Mouse (Mus musculus): Measurements from ENCODE around the gene Sipa1l2.
"Not testable (repeated sequence)": the region's sequence is repeated elsewhere in the genome, so short reads cannot be mapped to it uniquely, and the experiment has no call there.

Sipa1l2 gene

DNA sequence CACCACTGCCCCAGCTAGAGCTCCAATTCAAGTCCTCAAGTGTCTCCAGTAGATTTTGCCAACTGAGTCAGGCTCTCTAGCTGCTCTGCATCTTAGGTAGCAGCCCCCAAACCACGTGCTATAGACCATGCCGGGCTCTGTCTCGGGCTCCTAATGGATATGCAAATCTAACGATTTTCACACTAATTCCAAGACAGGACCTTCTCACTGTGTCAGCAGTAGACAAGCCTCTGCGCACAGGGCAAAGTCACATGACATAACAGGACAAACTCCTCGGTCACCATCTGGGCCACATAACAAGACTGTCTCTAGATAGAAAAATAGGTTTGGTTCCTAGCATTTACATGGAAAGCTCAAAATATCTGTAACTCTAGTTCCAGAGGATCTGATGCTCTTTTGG, 40.6 kb downstream of the Sipa1l2 start:
- TF ChIP-seq CTCF (conservative IDR thresholded peaks at IDR 0.05; ENCODE audit: low read length) (no peak), POU5F1 (IDR thresholded peaks at IDR 0.05; ENCODE audit: borderline replicate concordance, low read length) (no peak)
- Histone ChIP-seq H3K36me3 (ENCODE audit: insufficient read depth, low read length) (no peaks in the 10 kb centered on the region), H3K9me3 (ENCODE audit: low read length) (no peaks in the 10 kb centered on the region)

DNA sequence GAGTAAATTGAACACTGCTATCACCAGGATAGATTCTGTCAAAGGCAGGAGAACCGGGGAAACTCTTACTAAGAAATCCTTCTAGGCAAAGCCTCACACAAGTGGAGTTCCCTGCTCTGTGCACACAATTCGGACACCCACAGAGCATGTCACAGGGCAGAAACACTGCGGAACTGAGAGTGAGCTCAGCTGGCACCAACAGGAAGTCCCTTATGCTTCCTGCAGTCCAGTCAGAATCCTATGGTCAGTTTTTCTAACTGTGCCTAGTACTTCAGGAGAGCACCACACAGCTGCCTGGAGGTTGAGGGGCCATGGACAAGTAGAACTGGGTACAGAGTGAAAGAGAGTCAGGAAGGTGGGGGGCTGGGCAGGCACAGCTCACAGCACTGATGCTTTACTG, 41.7 kb downstream of the Sipa1l2 start:
- no peaks in the 10 kb centered on the region for H3K27me3 ChIP-seq (ENCODE audit: insufficient read depth, low read length)
- H3K4me3 ChIP-seq (replicated peaks; ENCODE audit: low read length) = no peak overlapping the region
- peaks cover 84% of the 10 kb centered on the region for H3K4me1 ChIP-seq (replicated peaks; ENCODE audit: low read depth, low read length)
- no peaks in the 10 kb centered on the region for H3K9me3 ChIP-seq (ENCODE audit: low read length)
- no peaks in the 10 kb centered on the region for H3K36me3 ChIP-seq (ENCODE audit: insufficient read depth, low read length)
- TF ChIP-seq CTCF (conservative IDR thresholded peaks at IDR 0.05; ENCODE audit: low read length) (no peak), NANOG (IDR thresholded peaks at IDR 0.05; ENCODE audit: borderline replicate concordance, low read length) (no peak), POU5F1 (IDR thresholded peaks at IDR 0.05; ENCODE audit: borderline replicate concordance, low read length) (no peak)

More for the DNA sequence above, 40.6 kb downstream of the Sipa1l2 start:
- peaks cover 73% of the 10 kb centered on the region for H3K4me1 ChIP-seq (replicated peaks; ENCODE audit: low read depth, low read length)
- H3K27me3 ChIP-seq (ENCODE audit: insufficient read depth, low read length) = no peaks in the 10 kb centered on the region
- no peak overlapping the region for H3K4me3 ChIP-seq (replicated peaks; ENCODE audit: low read length)

DNA sequence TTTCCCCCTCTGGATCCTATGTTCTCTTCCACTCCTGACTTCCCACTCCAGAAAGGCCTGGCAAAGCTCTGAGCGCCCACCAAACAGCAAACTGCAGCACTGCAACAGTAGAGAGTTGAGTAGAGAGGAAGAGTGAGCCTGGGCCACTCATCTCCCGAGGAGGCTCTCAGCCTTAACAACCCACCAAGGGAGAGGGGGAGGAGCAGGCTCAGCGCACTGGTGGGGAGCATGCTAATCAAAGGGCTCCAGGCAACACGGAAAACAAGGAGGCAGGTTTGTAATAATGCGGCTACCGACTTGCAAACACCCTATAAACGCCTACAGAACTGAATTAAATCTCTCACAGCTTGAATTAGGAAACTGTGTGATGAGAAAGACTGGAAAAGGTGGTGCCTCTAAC, 42.6 kb downstream of the Sipa1l2 start:
- Histone ChIP-seq H3K36me3 (ENCODE audit: insufficient read depth, low read length) (no peaks in the 10 kb centered on the region), H3K4me3 (replicated peaks; ENCODE audit: low read length) (no peak overlapping the region), H3K9me3 (ENCODE audit: low read length) (no peaks in the 10 kb centered on the region), H3K27me3 (ENCODE audit: insufficient read depth, low read length) (no peaks in the 10 kb centered on the region), H3K4me1 (replicated peaks; ENCODE audit: low read depth, low read length) (peaks cover 84% of the 10 kb centered on the region)
- no peak for TF ChIP-seq CTCF (conservative IDR thresholded peaks at IDR 0.05; ENCODE audit: low read length)
- no peak for TF ChIP-seq POU5F1 (IDR thresholded peaks at IDR 0.05; ENCODE audit: borderline replicate concordance, low read length)
- no peak for TF ChIP-seq NANOG (IDR thresholded peaks at IDR 0.05; ENCODE audit: borderline replicate concordance, low read length)

DNA sequence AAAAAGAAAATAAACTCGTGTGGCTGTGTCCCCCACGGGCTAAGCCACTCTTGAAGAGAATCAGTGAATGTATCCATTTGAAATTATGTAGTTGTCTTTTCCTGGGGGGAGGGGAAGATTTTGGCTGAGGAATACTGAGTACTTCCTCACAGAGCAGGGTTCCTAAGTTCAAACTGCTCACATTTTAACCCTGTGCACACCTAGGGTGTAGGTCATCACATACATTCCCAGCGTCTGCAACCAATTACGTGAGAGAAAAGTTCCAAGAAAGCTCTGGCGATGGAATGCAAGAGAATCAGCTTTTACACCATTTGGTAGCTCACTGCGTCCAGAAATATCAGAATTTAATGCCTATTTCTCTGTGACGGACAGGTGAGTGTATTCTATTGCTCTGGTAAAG, 43.0 kb downstream of the Sipa1l2 start:
- Histone ChIP-seq H3K36me3 (ENCODE audit: insufficient read depth, low read length) (no peaks in the 10 kb centered on the region), H3K9me3 (ENCODE audit: low read length) (no peaks in the 10 kb centered on the region), H3K4me3 (replicated peaks; ENCODE audit: low read length) (no peak overlapping the region), H3K27me3 (ENCODE audit: insufficient read depth, low read length) (no peaks in the 10 kb centered on the region), H3K4me1 (replicated peaks; ENCODE audit: low read depth, low read length) (peaks cover 84% of the 10 kb centered on the region)
- TF ChIP-seq POU5F1 (IDR thresholded peaks at IDR 0.05; ENCODE audit: borderline replicate concordance, low read length) = no peak
- no peak for TF ChIP-seq CTCF (conservative IDR thresholded peaks at IDR 0.05; ENCODE audit: low read length)

DNA sequence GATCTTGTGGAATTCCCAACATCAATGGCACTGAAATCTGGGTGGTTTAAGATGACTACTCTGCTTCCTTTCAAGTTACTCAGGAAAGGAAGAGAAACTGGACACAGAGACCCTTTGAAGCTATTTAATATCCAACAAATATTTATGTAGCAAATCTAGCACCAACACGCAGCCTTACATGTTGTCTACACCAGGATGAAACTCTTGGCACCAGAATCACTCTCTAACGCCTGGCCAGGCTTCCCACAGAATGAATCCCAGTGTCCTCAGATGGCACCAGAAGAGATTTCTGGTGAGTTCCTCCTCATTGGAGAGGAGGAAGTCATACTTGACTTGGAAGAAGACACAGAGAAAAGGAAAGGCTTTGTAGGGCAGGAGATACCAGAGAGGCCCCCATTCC, 45.1 kb downstream of the Sipa1l2 start:
- Histone ChIP-seq H3K4me3 (replicated peaks; ENCODE audit: low read length) (no peak overlapping the region), H3K4me1 (replicated peaks; ENCODE audit: low read depth, low read length) (peaks cover 83% of the 10 kb centered on the region), H3K27me3 (ENCODE audit: insufficient read depth, low read length) (no peaks in the 10 kb centered on the region), H3K36me3 (ENCODE audit: insufficient read depth, low read length) (no peaks in the 10 kb centered on the region), H3K9me3 (ENCODE audit: low read length) (no peaks in the 10 kb centered on the region)
- TF ChIP-seq CTCF (conservative IDR thresholded peaks at IDR 0.05; ENCODE audit: low read length) = no peak
- no peak for TF ChIP-seq POU5F1 (IDR thresholded peaks at IDR 0.05; ENCODE audit: borderline replicate concordance, low read length)
- no peak for TF ChIP-seq NANOG (IDR thresholded peaks at IDR 0.05; ENCODE audit: borderline replicate concordance, low read length)

DNA sequence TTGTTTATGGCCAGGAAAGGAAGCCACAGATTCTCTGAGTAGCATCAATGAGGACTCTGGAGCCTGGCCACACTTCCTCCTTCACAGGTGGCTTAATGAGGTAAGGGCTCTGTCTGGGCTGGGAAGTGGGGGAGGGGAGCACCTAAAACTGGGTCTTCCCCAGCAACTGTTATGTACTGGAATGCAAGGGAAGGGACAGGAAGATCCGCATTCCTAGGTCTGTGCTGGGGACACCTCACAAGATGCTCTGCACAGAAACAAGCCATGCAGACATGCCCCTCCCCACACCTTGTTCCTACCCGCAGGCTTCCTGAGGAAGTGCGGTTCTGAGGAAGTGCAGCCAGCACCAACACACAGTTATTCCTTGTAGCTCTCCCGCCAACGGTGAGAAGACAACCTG, 46.4 kb downstream of the Sipa1l2 start:
- Histone ChIP-seq H3K27me3 (ENCODE audit: insufficient read depth, low read length) (no peaks in the 10 kb centered on the region), H3K9me3 (ENCODE audit: low read length) (no peaks in the 10 kb centered on the region)
- no peak for TF ChIP-seq CTCF (conservative IDR thresholded peaks at IDR 0.05; ENCODE audit: low read length)
- no peak for TF ChIP-seq NANOG (IDR thresholded peaks at IDR 0.05; ENCODE audit: borderline replicate concordance, low read length)
- no peak for TF ChIP-seq POU5F1 (IDR thresholded peaks at IDR 0.05; ENCODE audit: borderline replicate concordance, low read length)

DNA sequence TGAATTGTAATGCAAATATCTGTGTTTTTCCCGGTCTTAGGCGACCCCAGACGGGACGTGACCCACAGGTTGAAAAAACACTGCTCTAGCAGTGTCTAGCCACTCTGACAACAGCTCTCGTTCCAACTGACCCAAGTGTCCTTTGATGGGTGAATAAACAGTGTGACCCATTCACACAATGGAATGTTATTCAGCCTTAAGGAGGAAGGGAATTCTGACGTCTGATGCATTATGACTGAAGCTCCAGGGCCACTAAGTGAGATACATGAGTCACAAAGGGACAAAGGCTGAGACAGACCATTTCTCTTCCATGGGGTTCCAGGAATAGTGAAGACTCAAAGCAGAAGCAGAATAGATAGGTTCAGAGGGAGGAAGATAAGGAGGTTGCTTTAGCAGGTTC, 47.5 kb downstream of the Sipa1l2 start:
- TF ChIP-seq POU5F1 (IDR thresholded peaks at IDR 0.05; ENCODE audit: borderline replicate concordance, low read length) = no peak
- TF ChIP-seq NANOG (IDR thresholded peaks at IDR 0.05; ENCODE audit: borderline replicate concordance, low read length) = no peak
- no peak for TF ChIP-seq CTCF (conservative IDR thresholded peaks at IDR 0.05; ENCODE audit: low read length)
- H3K9me3 ChIP-seq (ENCODE audit: low read length) = no peaks in the 10 kb centered on the region
- no peaks in the 10 kb centered on the region for H3K27me3 ChIP-seq (ENCODE audit: insufficient read depth, low read length)
- no peaks in the 10 kb centered on the region for H3K36me3 ChIP-seq (ENCODE audit: insufficient read depth, low read length)
- peaks cover 83% of the 10 kb centered on the region for H3K4me1 ChIP-seq (replicated peaks; ENCODE audit: low read depth, low read length)
- H3K4me3 ChIP-seq (replicated peaks; ENCODE audit: low read length) = peak overlapping the region; percentile 55; the same call in 1 of the 2 replicates

More for the DNA sequence above, 46.4 kb downstream of the Sipa1l2 start:
- Histone ChIP-seq H3K4me1 (replicated peaks; ENCODE audit: low read depth, low read length) (peaks cover 83% of the 10 kb centered on the region), H3K4me3 (replicated peaks; ENCODE audit: low read length) (no peak overlapping the region), H3K36me3 (ENCODE audit: insufficient read depth, low read length) (no peaks in the 10 kb centered on the region)

DNA sequence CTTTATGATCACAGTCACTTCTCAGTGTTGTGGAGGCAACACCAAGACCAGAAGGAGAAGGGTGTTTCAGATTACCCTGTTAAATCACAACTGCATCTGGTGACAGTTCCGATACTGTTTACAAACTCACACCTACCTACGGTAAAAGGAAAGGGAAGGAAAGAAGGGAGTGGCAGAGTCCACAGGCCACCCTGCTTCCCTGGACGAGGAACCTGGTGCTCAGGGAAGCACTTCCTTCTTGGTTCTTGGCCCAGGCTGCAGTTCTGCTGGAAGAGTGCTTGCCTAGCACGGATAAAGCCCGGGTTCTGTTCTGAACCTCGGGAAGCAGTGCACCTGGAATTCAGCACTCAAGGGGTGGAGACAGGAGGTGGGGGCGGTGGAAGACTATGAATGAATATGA, 48.5 kb downstream of the Sipa1l2 start:
- peak overlapping the region; percentile 55 for H3K4me3 ChIP-seq (replicated peaks; ENCODE audit: low read length)
- H3K4me1 ChIP-seq (replicated peaks; ENCODE audit: low read depth, low read length) = peaks cover 83% of the 10 kb centered on the region
- TF ChIP-seq POU5F1 (IDR thresholded peaks at IDR 0.05; ENCODE audit: borderline replicate concordance, low read length) = no peak
- TF ChIP-seq NANOG (IDR thresholded peaks at IDR 0.05; ENCODE audit: borderline replicate concordance, low read length) = no peak

DNA sequence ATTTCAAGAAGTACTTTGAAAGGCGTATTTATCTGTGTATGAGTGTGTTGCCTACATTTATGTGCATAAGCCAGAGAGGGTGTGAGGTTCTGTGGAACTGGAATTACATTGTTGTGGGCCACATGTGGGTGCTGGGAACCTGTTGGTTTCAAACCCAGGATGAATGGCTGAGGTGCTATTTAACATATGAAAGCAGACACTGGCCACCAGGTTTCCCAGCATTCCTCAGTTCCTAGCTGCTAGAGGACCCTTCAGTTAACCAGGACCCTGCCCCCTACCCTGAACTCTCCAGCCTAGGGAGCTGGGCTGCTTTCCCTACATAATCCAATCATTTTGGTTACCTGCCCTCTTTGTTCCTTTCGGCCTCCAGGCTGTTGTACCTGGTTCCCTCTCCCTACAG, 49.3 kb downstream of the Sipa1l2 start:
- not testable (repeated sequence) for H3K9me3 ChIP-seq (ENCODE audit: low read length); H3K27me3 ChIP-seq (ENCODE audit: insufficient read depth, low read length); H3K36me3 ChIP-seq (ENCODE audit: insufficient read depth, low read length)
- peak overlapping the region; percentile 43 for H3K4me3 ChIP-seq (replicated peaks; ENCODE audit: low read length)
- peaks cover 89% of the 10 kb centered on the region for H3K4me1 ChIP-seq (replicated peaks; ENCODE audit: low read depth, low read length)

More for the DNA sequence above, 48.5 kb downstream of the Sipa1l2 start:
- no peaks in the 10 kb centered on the region for H3K9me3 ChIP-seq (ENCODE audit: low read length)
- no peaks in the 10 kb centered on the region for H3K36me3 ChIP-seq (ENCODE audit: insufficient read depth, low read length)
- H3K27me3 ChIP-seq (ENCODE audit: insufficient read depth, low read length) = no peaks in the 10 kb centered on the region
